Mouse (Mus musculus) heart, embryonic 16.5 days (tissue): ENCODE results near the gene Fam78b. TPM values are rescaled to one million over a fixed set of nuclear protein-coding genes. Genes with fewer than 3 reads are reported as not detected.

Source experiments
- ATAC-seq: fragments of 200-750 bp; cut with Nextera tagmentation; replicated peaks from 2 replicates; pipeline ENCODE4 v1.8.0; 2017; ENCODE audit warnings: moderate number of reproducible peaks; ENCODE audit not compliant: insufficient read depth, low FRiP score; ENCODE audit errors: extremely low read depth
- H3K27ac ChIP-seq: fragments of 300-500 bp; sonication (generic); 2 replicates; pipeline ENCODE4 v1.5.1; 2014; ENCODE audit warnings: mild to moderate bottlenecking, low read length, control low read depth, moderate library complexity
- H3K27me3 ChIP-seq: fragments of 300-500 bp; sonication (generic); 2 replicates; pipeline ENCODE4 v1.6.1; 2014; ENCODE audit warnings: low read length, mixed read lengths; ENCODE audit not compliant: control insufficient read depth, insufficient read depth
- H3K36me3 ChIP-seq: fragments of 300-500 bp; sonication (generic); 2 replicates; pipeline ENCODE4 v1.6.1; 2014; ENCODE audit not compliant: control insufficient read depth, insufficient read depth
- H3K4me1 ChIP-seq: fragments of 300-500 bp; sonication (generic); 2 replicates; pipeline ENCODE4 v1.6.1; 2014; ENCODE audit warnings: low read length, mixed read lengths; ENCODE audit not compliant: control insufficient read depth, insufficient read depth
- H3K4me2 ChIP-seq: fragments of 300-500 bp; sonication (generic); 2 replicates; pipeline ENCODE4 v1.6.1; 2014; ENCODE audit warnings: low read depth, mild to moderate bottlenecking, control low read depth, low read length
- H3K4me3 ChIP-seq: fragments of 300-500 bp; sonication (generic); 2 replicates; pipeline ENCODE4 v1.5.1; 2014; ENCODE audit warnings: mild to moderate bottlenecking, control low read depth, low read length
- H3K9ac ChIP-seq: fragments of 300-500 bp; sonication (generic); 2 replicates; pipeline ENCODE4 v1.6.1; 2014; ENCODE audit warnings: low read length, control low read depth
- H3K9me3 ChIP-seq: fragments of 300-500 bp; sonication (generic); replicated peaks from 2 replicates; pipeline ENCODE4 v1.6.1; 2016; ENCODE audit warnings: low read length; ENCODE audit not compliant: control insufficient read depth
- WGBS: fragments of 180-500 bp; shearing (Covaris S2); extraction: QIAGEN DNeasy Blood & Tissue Kit; methylation state at CpG from one replicate; pipeline ENCODE4 v1.1.7; 2014; 5-methylcytosine and 5-hydroxymethylcytosine counted together
- polyA plus RNA-seq: library from polyadenylated mRNA; unstranded; fragments of >200 nt; fragmentation: Nextera tagmentation; extraction: Ambion mirVana; gene quantifications from 2 replicates; pipeline ENCODE4 v1.2.1, GENCODE M21; 2015

Gene Fam78b
- polyA plus RNA-seq, 1 experiment from 2014 or later: 0.11 TPM

DNA sequence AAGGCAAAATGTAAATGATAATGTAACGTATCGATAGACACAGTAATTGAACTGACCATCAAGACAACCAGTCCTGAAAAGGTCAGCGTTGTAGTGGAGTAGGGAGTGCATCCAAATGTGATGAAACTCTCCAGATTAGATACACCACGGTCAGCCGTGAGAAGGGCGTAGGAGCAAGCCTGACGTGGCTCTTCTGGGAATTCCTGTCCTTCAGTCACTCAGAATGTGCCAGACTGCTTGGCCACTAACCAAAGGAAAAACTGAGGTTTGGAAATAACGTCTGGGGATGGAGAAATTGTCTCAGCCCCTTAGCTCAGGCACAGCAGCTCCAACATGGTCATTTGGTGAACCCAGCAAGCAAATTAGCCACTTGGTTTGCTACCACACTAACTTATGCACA lies 74.5 kb downstream of the Fam78b start:
- Histone ChIP-seq H3K27ac (no peak overlapping the region), H3K4me2 (no peak overlapping the region), H3K36me3 (no peaks in the 10 kb centered on the region), H3K27me3 (no peaks in the 10 kb centered on the region), H3K9ac (no peak overlapping the region), H3K4me3 (no peak overlapping the region), H3K9me3 (no peaks in the 10 kb centered on the region), H3K4me1 (no peaks in the 10 kb centered on the region)
- WGBS: 52% methylated on average over 8 of the region's 8 CpGs
- no peak for ATAC-seq

DNA sequence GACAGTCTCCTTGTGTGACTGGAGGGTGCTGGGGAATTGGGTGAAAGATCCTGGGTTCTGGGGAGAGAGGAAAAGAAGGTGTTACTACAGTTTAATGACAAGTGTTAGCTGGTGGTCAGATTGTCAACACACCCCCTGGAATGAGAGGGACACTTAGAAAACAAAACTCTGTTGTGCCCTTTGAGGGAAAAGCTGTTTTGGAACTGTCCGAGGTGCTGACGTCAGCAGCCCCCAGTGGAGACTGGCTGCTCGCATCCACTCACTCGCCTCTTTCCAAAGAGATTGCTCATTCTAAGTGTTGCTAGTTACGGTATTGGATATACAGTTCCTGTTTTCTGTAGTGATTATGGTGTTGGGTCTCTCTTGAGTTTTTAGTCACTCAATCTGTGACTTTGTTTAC lies 78.3 kb downstream of the Fam78b start:
- ATAC-seq: no peak
- Histone ChIP-seq H3K36me3 (no peaks in the 10 kb centered on the region), H3K4me1 (no peaks in the 10 kb centered on the region), H3K4me3 (no peak overlapping the region), H3K9ac (no peak overlapping the region), H3K9me3 (no peaks in the 10 kb centered on the region), H3K27ac (no peak overlapping the region), H3K4me2 (no peak overlapping the region), H3K27me3 (no peaks in the 10 kb centered on the region)
- WGBS: 25% methylated on average over 5 of the region's 5 CpGs

GRCm38 (mm10) chr1:167081946-167082345 lies 80.7 kb downstream of the Fam78b start:
- Histone ChIP-seq H3K4me3 (no peak overlapping the region), H3K27me3 (no peaks in the 10 kb centered on the region), H3K4me2 (no peak overlapping the region), H3K27ac (no peak overlapping the region), H3K4me1 (no peaks in the 10 kb centered on the region), H3K36me3 (no peaks in the 10 kb centered on the region), H3K9ac (no peak overlapping the region), H3K9me3 (no peaks in the 10 kb centered on the region)
- 68% methylated on average over 3 of the region's 3 CpGs for whole genome bisulfite sequencing
- no peak for ATAC-seq

- H3K27me3 ChIP-seq: no peaks in the 10 kb centered on the region
- H3K36me3 ChIP-seq: no peaks in the 10 kb centered on the region
- H3K4me3 ChIP-seq: no peak overlapping the region
- H3K4me2 ChIP-seq: no peak overlapping the region
- WGBS: 52% methylated on average over 4 of the region's 4 CpGs
- no peaks in the 10 kb centered on the region for H3K9me3 ChIP-seq
- no peak for ATAC-seq
- no peak overlapping the region for H3K9ac ChIP-seq
- no peak overlapping the region for H3K27ac ChIP-seq
- H3K4me1 ChIP-seq: no peaks in the 10 kb centered on the region
These were observed 81.4 kb downstream of the Fam78b start for GRCm38 (mm10) chr1:167082506-167083100.

- WGBS: 81% methylated on average over 2 of the region's 2 CpGs
- no peak overlapping the region for H3K4me2 ChIP-seq
- H3K4me3 ChIP-seq: no peak overlapping the region
- H3K27ac ChIP-seq: no peak overlapping the region
- no peaks in the 10 kb centered on the region for H3K4me1 ChIP-seq
- ATAC-seq: no peak
- H3K27me3 ChIP-seq: no peaks in the 10 kb centered on the region
- no peaks in the 10 kb centered on the region for H3K9me3 ChIP-seq
- H3K9ac ChIP-seq: no peak overlapping the region
- H3K36me3 ChIP-seq: no peaks in the 10 kb centered on the region
These were observed 82.0 kb downstream of the Fam78b start for GRCm38 (mm10) chr1:167083181-167083580.

DNA sequence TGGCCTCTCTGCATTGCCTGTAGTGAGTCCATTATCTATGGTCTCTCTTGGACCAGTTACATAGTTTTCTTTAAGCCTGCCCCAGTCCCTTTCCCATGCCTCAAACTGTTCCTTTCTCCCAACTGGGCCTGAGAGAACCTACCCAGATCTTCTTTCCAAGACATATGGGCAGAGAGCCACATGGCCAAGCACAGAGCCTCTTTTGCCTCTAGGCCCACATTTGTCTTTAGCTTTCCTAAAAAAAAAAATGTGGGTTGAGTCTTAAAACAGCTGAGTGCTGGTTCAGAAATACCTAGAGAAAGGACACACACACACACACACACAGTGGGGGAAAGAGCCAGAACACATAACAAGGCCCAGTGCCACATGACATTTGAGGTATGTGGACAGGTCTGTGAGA lies 83.1 kb downstream of the Fam78b start:
- H3K4me3 ChIP-seq: no peak overlapping the region
- no peak overlapping the region for H3K4me2 ChIP-seq
- ATAC-seq: no peak
- no peaks in the 10 kb centered on the region for H3K9me3 ChIP-seq
- no peaks in the 10 kb centered on the region for H3K27me3 ChIP-seq
- H3K27ac ChIP-seq: no peak overlapping the region
- no peaks in the 10 kb centered on the region for H3K36me3 ChIP-seq
- H3K4me1 ChIP-seq: no peaks in the 10 kb centered on the region
- no peak overlapping the region for H3K9ac ChIP-seq

DNA sequence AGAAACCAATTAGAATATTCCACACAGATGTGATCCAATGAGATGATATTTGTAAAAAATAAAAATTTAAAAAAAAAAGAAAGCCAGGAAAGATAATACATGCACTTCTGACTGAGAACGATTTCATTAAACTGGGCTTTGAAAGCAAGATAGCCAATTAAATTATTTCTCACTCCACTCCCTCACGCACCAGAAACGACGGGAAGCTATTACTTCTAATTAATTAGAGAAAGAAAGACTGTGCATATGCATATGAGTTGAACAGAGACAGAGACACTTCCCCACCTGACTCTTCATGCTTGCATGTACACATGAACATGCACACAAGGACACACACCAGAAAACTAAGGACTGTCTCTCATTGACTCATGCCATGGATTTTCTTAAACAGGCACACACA lies 84.2 kb downstream of the Fam78b start:
- 82% methylated on average over 4 of the region's 4 CpGs for WGBS
- H3K27ac ChIP-seq: no peak overlapping the region
- H3K4me1 ChIP-seq: no peaks in the 10 kb centered on the region
- H3K36me3 ChIP-seq: no peaks in the 10 kb centered on the region
- no peaks in the 10 kb centered on the region for H3K27me3 ChIP-seq
- H3K4me2 ChIP-seq: no peak overlapping the region
- no peak for ATAC-seq
- no peak overlapping the region for H3K4me3 ChIP-seq
- H3K9ac ChIP-seq: no peak overlapping the region
- H3K9me3 ChIP-seq: no peaks in the 10 kb centered on the region

DNA sequence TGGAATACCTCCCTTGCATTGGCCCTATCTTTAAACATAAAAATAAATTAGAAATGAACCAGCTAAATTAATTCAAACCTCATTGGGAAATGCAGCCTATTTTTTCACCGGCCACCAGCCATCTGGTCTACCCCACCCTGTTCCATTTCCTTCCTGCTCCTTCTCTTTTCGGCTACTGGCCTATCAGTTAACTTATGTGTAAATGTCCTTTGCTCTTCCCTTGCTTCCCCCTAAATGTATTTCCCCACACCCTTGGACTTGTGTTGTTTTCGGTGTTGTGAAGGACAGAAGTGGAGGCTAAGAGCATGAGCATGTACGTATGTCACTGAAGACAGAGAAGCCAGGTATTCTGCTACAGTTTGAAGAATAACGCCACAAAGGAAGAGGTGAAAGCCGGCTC lies 89.2 kb downstream of the Fam78b start:
- Histone ChIP-seq H3K4me2 (no peak overlapping the region), H3K36me3 (no peaks in the 10 kb centered on the region), H3K4me3 (no peak overlapping the region), H3K9ac (no peak overlapping the region), H3K27me3 (no peaks in the 10 kb centered on the region), H3K9me3 (no peaks in the 10 kb centered on the region), H3K27ac (no peak overlapping the region), H3K4me1 (no peaks in the 10 kb centered on the region)
- no peak for ATAC-seq
- WGBS: 80% methylated on average over 6 of the region's 6 CpGs

- H3K27me3 ChIP-seq: no peaks in the 10 kb centered on the region
- no peaks in the 10 kb centered on the region for H3K4me1 ChIP-seq
- no peak overlapping the region for H3K4me2 ChIP-seq
- H3K27ac ChIP-seq: no peak overlapping the region
- H3K9me3 ChIP-seq: no peaks in the 10 kb centered on the region
- no peak overlapping the region for H3K4me3 ChIP-seq
- H3K9ac ChIP-seq: no peak overlapping the region
- ATAC-seq: no peak
- 56% methylated on average over 3 of the region's 3 CpGs for WGBS
- H3K36me3 ChIP-seq: no peaks in the 10 kb centered on the region
These were observed 92.3 kb downstream of the Fam78b start for GRCm38 (mm10) chr1:167093551-167093950.
